Mouse (Mus musculus): ENCODE results near the gene Gucy2c. TPM values are rescaled to one million over a fixed set of nuclear protein-coding genes. Genes with fewer than 3 reads are reported as not detected.
A peak's percentile ranks its signal among the peaks of the same experiment; 100 is the strongest.

Gene Gucy2c
- polyA plus RNA-seq, 1 experiment from 2014 or later = 1.6 TPM

DNA sequence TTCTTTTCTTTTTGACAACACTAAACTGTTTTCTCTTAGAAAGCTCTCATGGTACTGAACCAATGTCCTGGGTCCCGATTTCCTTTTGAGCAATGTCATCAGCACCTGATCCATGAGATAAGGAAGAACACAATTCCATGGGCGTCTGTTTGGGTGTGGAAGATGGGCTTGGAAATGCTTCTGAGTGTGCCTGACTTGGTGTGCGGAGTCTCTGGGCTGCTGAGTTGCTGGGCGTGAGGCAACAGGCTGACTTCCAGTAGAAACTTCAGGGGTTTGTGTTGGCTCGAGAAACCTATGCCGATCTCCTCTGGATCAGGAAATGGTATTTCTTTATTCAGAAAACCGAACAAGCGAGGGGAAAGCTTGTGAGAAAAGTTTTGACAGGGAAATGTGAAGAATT, 12.4 kb downstream of the Gucy2c start:
- no peak overlapping the region for H3K27ac ChIP-seq
- no peaks in the 10 kb centered on the region for H3K4me1 ChIP-seq
- H3K36me3 ChIP-seq (replicated peaks) = no peaks in the 10 kb centered on the region
- H3K9me3 ChIP-seq = no peaks in the 10 kb centered on the region
- ATAC-seq (replicated peaks) = no peak
- 88% methylated on average over 8 of the region's 8 CpGs for WGBS
- H3K27me3 ChIP-seq (replicated peaks) = no peaks in the 10 kb centered on the region
- no peak overlapping the region for H3K9ac ChIP-seq
- H3K4me3 ChIP-seq = no peak overlapping the region
- H3K4me2 ChIP-seq = no peak overlapping the region

DNA sequence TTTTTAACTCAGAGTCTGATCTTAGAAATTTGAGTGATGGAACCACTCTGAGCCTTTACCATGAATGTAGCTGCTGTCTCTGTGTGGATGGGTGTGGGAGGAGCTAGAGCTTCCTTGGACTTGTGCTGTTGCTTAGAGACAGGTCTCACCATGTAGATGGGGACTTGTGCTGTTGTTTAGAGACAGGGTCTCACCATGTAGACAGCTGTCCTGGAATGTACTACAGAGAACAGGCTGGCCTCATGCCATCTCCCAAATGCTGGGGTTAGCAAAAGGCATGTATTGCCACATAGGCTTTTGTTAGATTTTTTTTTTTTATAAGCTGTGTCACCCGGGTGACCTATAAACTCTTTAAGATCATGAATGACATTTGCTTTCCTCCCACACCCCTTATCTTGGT, 17.7 kb downstream of the Gucy2c start:
- H3K36me3 ChIP-seq (replicated peaks) = no peaks in the 10 kb centered on the region
- no peaks in the 10 kb centered on the region for H3K4me1 ChIP-seq
- H3K27ac ChIP-seq = no peak overlapping the region
- H3K4me3 ChIP-seq = no peak overlapping the region
- no peaks in the 10 kb centered on the region for H3K27me3 ChIP-seq (replicated peaks)
- H3K9ac ChIP-seq = no peak overlapping the region
- no peak for ATAC-seq (replicated peaks)
- 72% methylated on average over 1 of the region's 1 CpGs for WGBS
- no peaks in the 10 kb centered on the region for H3K9me3 ChIP-seq
- no peak overlapping the region for H3K4me2 ChIP-seq

GRCm38 (mm10) chr6:136750567-136750966, 31.0 kb downstream of the Gucy2c start:
- no peaks in the 10 kb centered on the region for H3K4me1 ChIP-seq
- ATAC-seq (replicated peaks) = no peak
- WGBS = 90% methylated on average over 11 of the region's 11 CpGs
- H3K4me2 ChIP-seq = no peak overlapping the region
- H3K4me3 ChIP-seq = no peak overlapping the region
- no peaks in the 10 kb centered on the region for H3K27me3 ChIP-seq (replicated peaks)
- no peaks in the 10 kb centered on the region for H3K9me3 ChIP-seq
- H3K9ac ChIP-seq = no peak overlapping the region
- H3K36me3 ChIP-seq (replicated peaks) = no peaks in the 10 kb centered on the region
- H3K27ac ChIP-seq = no peak overlapping the region

DNA sequence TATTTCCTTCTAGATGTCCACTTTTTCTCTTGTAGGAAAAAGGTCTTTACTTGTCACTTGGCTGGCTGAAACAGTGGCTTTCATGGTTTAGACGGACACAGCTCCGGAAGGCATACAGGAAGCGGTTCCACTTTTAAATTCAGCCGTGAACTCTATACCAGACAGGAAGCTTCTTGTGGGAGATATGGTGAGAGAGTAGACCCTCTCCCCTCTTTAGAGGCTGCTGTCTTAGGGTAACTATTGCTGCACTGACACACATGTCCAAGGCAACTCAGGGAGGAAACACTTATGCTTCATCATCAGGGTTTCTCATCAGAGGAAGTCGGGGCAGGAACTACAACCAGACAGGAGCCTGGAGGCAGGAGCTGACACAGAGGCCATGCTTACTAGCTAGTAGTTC, 36.0 kb downstream of the Gucy2c start:
- Histone ChIP-seq H3K4me2 (no peak overlapping the region), H3K9me3 (no peaks in the 10 kb centered on the region), H3K4me1 (no peaks in the 10 kb centered on the region), H3K27me3 (replicated peaks) (no peaks in the 10 kb centered on the region), H3K36me3 (replicated peaks) (no peaks in the 10 kb centered on the region), H3K27ac (no peak overlapping the region), H3K9ac (no peak overlapping the region), H3K4me3 (no peak overlapping the region)
- 86% methylated on average over 5 of the region's 5 CpGs for WGBS
- ATAC-seq (replicated peaks) = no peak

- no peak overlapping the region for H3K4me2 ChIP-seq
- no peak for ATAC-seq (replicated peaks)
- 87% methylated on average over 7 of the region's 7 CpGs for WGBS
- H3K9me3 ChIP-seq = no peaks in the 10 kb centered on the region
- no peaks in the 10 kb centered on the region for H3K36me3 ChIP-seq (replicated peaks)
- no peaks in the 10 kb centered on the region for H3K27me3 ChIP-seq (replicated peaks)
- no peaks in the 10 kb centered on the region for H3K4me1 ChIP-seq
- no peak overlapping the region for H3K4me3 ChIP-seq
- H3K9ac ChIP-seq = no peak overlapping the region
- H3K27ac ChIP-seq = no peak overlapping the region
These were observed 37.8 kb downstream of the Gucy2c start for GRCm38 (mm10) chr6:136743729-136744128.

- ATAC-seq (replicated peaks) = peak; percentile 89
- Histone ChIP-seq H3K9ac (no peak overlapping the region), H3K4me2 (no peak overlapping the region), H3K27me3 (replicated peaks) (no peaks in the 10 kb centered on the region), H3K9me3 (no peaks in the 10 kb centered on the region), H3K4me3 (no peak overlapping the region), H3K36me3 (replicated peaks) (no peaks in the 10 kb centered on the region), H3K27ac (no peak overlapping the region), H3K4me1 (no peaks in the 10 kb centered on the region)
- 48% methylated on average over 10 of the region's 10 CpGs for WGBS
These were observed 39.0 kb downstream of the Gucy2c start for GRCm38 (mm10) chr6:136742352-136743118.

DNA sequence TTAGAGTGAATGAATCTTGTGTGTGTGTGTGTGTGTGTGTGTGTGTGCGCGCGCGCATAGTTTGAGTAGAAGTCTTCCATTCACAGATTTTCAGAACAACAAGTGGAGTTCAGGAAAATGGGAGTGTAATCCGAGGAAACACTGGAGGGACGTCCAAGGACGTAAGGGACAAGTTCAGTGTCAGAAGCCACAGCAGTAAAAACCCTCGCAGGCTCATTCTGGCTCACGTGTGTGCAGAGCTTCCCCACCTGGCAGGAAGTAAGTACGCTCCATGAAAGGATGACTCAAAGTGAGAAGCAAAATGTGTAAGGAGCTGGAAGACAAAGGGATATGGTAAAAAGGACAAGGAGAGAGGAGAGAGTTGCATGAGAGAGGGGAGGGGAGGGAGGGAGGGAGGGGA, 40.3 kb downstream of the Gucy2c start:
- no peaks in the 10 kb centered on the region for H3K9me3 ChIP-seq
- H3K36me3 ChIP-seq (replicated peaks) = no peaks in the 10 kb centered on the region
- 89% methylated on average over 10 of the region's 10 CpGs for WGBS
- no peaks in the 10 kb centered on the region for H3K4me1 ChIP-seq
- no peak for ATAC-seq (replicated peaks)
- H3K4me2 ChIP-seq = no peak overlapping the region
- H3K4me3 ChIP-seq = no peak overlapping the region
- H3K9ac ChIP-seq = no peak overlapping the region
- no peak overlapping the region for H3K27ac ChIP-seq
- H3K27me3 ChIP-seq (replicated peaks) = no peaks in the 10 kb centered on the region

- no peak overlapping the region for H3K4me3 ChIP-seq
- H3K4me1 ChIP-seq = no peaks in the 10 kb centered on the region
- no peaks in the 10 kb centered on the region for H3K9me3 ChIP-seq
- no peak overlapping the region for H3K9ac ChIP-seq
- H3K27me3 ChIP-seq (replicated peaks) = no peaks in the 10 kb centered on the region
- H3K27ac ChIP-seq = no peak overlapping the region
- WGBS = 86% methylated on average over 7 of the region's 7 CpGs
- H3K4me2 ChIP-seq = no peak overlapping the region
- H3K36me3 ChIP-seq (replicated peaks) = no peaks in the 10 kb centered on the region
- ATAC-seq (replicated peaks) = no peak
These were observed 45.8 kb downstream of the Gucy2c start for GRCm38 (mm10) chr6:136735766-136736165.

DNA sequence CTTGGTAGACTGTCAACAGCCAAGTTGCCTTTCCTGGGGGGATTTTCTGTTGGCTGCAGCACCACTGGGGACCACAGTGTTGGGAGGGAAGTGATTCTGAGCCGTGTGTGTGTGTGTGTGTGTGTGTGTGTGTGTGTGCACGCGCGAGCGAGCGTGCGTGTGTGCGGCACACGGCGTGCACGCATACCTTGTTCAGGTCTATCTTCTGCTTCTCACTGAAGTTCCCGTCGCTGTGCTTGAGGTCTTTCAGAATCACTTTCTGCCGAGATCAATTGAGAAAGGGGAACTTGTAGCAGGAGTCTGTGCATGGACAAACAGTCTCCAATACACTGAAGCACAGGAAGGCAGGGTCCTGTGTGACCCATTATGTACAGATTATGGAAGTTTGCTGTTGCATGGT, 53.4 kb downstream of the Gucy2c start:
- Histone ChIP-seq H3K27ac (no peak overlapping the region), H3K4me3 (no peak overlapping the region), H3K4me2 (no peak overlapping the region), H3K9me3 (no peaks in the 10 kb centered on the region), H3K27me3 (replicated peaks) (no peaks in the 10 kb centered on the region), H3K9ac (no peak overlapping the region), H3K4me1 (no peaks in the 10 kb centered on the region), H3K36me3 (replicated peaks) (no peaks in the 10 kb centered on the region)
- ATAC-seq (replicated peaks) = no peak
- WGBS = 96% methylated on average over 14 of the region's 14 CpGs

DNA sequence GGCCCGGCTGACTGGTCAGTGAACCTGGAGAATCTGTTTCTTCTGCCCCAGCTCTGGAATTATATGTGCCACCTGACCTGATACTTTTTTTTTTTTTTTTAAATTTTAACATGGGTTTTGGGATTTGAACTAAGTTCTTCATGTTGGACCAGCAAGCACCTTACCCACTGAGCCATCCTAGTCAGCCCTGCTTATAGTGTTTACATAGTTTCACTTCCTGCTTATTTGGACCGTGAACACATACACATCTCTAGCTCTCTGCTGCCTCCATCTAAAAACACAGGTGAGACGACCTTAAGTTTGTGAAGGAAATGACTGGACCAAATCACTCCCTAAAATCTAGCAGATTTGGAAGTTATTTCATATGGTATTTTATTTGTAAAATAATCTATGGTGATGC, 58.4 kb downstream of the Gucy2c start:
- 83% methylated on average over 3 of the region's 3 CpGs for WGBS
- no peak for ATAC-seq (replicated peaks)
- no peak overlapping the region for H3K9ac ChIP-seq

DNA sequence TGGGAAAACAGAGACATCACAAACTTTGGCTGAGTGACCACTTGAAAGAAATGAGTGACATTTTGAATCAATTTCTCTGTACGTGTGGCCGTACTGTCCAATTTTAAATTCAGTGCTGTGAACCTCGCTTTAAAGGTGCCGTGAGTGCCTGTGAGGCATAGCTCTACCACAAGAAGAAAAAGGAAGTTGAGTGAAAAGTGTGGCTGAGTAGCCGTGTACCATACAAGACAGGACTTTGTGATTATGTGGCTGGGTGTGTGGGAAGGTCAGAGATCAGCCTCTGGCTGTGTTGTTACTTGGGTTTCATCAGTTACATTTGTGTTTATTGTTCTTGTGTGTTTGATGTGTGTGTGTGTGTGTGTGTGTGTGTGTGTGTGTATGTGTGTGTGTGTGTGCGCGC, 59.0 kb downstream of the Gucy2c start:
- H3K9me3 ChIP-seq = no peaks in the 10 kb centered on the region
- ATAC-seq (replicated peaks) = no peak
- no peaks in the 10 kb centered on the region for H3K4me1 ChIP-seq
- no peaks in the 10 kb centered on the region for H3K36me3 ChIP-seq (replicated peaks)
- no peak overlapping the region for H3K4me3 ChIP-seq
- 86% methylated on average over 7 of the region's 7 CpGs for WGBS
- H3K4me2 ChIP-seq = no peak overlapping the region
- no peaks in the 10 kb centered on the region for H3K27me3 ChIP-seq (replicated peaks)
- no peak overlapping the region for H3K9ac ChIP-seq
- H3K27ac ChIP-seq = no peak overlapping the region

More for the DNA sequence above, 58.4 kb downstream of the Gucy2c start:
- Histone ChIP-seq H3K36me3 (replicated peaks) (no peaks in the 10 kb centered on the region), H3K9me3 (no peaks in the 10 kb centered on the region), H3K4me1 (no peaks in the 10 kb centered on the region), H3K4me3 (no peak overlapping the region), H3K27ac (no peak overlapping the region), H3K27me3 (replicated peaks) (no peaks in the 10 kb centered on the region), H3K4me2 (no peak overlapping the region)

DNA sequence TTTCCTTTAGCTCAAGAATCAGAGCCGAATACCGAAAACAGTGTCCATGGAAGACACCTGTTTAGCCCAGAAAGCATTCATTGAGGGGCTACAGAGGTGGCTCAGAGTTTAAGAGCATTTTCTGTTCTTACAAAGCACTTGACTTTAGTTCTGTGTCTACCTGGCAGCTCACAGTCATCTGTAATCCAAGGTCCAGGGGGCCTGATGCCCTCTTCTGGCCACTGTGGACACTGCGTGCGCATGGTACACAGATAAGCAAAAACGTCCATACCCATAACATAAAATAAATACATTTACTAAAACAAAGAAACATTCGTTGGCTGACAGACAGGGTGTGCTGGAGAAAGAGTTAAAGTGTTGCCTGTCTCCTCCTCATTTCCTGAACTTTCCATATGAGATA, 59.6 kb downstream of the Gucy2c start:
- H3K36me3 ChIP-seq (replicated peaks) = no peaks in the 10 kb centered on the region
- ATAC-seq (replicated peaks) = no peak
- no peak overlapping the region for H3K4me3 ChIP-seq
- no peaks in the 10 kb centered on the region for H3K27me3 ChIP-seq (replicated peaks)
- no peak overlapping the region for H3K9ac ChIP-seq
- H3K4me1 ChIP-seq = no peaks in the 10 kb centered on the region
- no peaks in the 10 kb centered on the region for H3K9me3 ChIP-seq
- 67% methylated on average over 6 of the region's 6 CpGs for WGBS
- H3K27ac ChIP-seq = no peak overlapping the region
- H3K4me2 ChIP-seq = no peak overlapping the region

DNA sequence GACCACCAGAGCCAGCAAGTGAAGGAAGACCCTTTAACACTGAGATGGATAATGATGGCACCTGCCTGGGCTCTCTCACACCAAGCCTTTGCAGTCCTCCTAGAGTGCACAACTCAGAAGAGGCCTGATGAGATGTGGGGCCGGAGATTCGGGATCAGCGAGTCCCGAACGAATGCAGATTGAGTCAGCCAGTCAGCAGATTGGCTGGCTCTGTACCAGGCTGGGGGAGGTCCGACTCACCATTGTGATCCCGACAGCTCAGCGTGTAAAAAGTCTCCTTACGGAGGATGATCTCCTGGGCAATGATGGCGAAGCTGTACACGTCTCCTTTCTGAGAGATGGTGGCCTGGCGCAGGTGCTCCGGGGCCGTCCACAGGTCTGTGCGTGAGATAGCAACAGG, 61.1 kb downstream of the Gucy2c start:
- Histone ChIP-seq H3K4me3 (no peak overlapping the region), H3K36me3 (replicated peaks) (no peaks in the 10 kb centered on the region), H3K27me3 (replicated peaks) (no peaks in the 10 kb centered on the region), H3K27ac (no peak overlapping the region), H3K9me3 (no peaks in the 10 kb centered on the region), H3K4me2 (no peak overlapping the region), H3K4me1 (no peaks in the 10 kb centered on the region), H3K9ac (no peak overlapping the region)
- 79% methylated on average over 15 of the region's 15 CpGs for WGBS
- ATAC-seq (replicated peaks) = no peak
